Mouse (Mus musculus): ENCODE results near the gene Rps19bp1.

Gene Rps19bp1

GRCm38 (mm10) chr15:80257602-80258239, 6.4 kb downstream of the Rps19bp1 start:
- DNase-seq (ENCODE audit: extremely low spot score, low read depth, low spot score), result no peak

- DNase-seq (ENCODE audit: extremely low spot score, low read depth, low spot score), result no peak
These were observed 7.2 kb downstream of the Rps19bp1 start for GRCm38 (mm10) chr15:80256656-80257601.

DNA sequence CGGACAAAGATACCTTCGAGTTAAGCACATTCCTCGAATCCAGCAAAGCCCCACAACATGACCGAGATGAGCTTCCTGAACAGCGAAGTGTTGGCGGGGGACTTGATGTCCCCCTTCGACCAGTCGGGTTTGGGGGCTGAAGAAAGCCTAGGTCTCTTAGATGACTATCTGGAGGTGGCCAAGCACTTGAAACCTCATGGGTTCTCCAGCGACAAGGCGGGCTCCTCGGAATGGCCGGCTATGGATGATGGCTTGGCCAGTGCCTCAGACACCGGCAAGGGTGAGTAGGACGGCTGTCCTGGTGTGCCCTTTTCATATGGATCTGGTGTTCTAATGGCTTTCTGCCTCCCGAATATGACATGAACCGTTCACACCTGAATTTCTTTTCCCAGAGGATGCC, 7.9 kb downstream of the Rps19bp1 start:
- DNase-seq (ENCODE audit: extremely low spot score, low read depth, low spot score), result no peak

DNA sequence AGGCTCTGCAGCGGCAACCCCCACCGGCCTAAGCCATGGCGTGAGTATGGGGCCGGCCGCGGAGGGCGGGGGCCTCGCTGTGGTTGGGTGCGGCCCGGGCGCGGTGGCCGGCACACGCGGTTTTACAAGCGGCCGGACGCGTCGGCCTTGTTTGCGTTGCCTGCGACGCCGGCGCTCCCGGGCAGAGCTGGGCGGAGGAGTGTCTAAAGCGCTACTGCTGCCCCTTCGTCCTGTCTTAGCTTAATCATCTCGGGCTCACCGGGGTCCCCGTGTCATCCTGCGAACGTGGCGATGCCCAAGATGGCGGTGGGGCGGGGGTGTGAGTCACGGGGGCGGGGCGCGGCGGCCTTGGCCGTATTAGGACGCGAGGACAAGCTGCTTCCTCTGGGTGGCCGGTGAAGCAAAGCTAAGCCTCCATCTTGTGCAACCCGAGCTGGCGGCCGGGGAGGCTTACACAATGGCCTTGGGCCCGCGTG, 8.4 kb downstream of the Rps19bp1 start:
- DNase-seq (ENCODE audit: extremely low spot score, low read depth, low spot score), result no peak

- peak; percentile 97 for DNase-seq (ENCODE audit: extremely low spot score, low read depth, low spot score)
These were observed 9.1 kb downstream of the Rps19bp1 start, which contains the start of gene Atf4 for GRCm38 (mm10) chr15:80254847-80255645. Gene Atf4 (plus strand): TSS chr15:80255184.

- DNase-seq (ENCODE audit: extremely low spot score, low read depth, low spot score), result no peak
These were observed 9.9 kb downstream of the Rps19bp1 start for GRCm38 (mm10) chr15:80254207-80254606.

DNA sequence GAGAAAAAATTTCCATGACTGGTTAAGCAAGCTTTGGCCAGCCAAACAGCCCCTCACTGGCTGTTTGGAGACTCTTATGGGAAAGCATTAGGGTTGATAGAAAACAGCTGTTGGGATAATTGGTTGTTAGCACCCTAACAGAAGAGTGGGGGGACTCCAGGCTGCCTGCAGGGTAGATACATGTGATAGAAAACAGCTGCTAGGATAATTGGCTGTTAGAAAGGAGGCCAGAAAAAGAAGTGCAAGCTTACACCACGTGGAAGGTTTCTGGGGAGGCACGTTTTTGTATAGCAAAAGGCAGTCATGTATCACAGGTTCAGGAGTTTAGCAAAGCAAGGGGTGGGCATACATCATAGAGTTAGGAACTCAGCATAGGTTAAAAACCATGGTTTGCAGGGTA, 10.6 kb downstream of the Rps19bp1 start:
- DNase-seq (ENCODE audit: extremely low spot score, low read depth, low spot score), result peak; percentile 63

DNA sequence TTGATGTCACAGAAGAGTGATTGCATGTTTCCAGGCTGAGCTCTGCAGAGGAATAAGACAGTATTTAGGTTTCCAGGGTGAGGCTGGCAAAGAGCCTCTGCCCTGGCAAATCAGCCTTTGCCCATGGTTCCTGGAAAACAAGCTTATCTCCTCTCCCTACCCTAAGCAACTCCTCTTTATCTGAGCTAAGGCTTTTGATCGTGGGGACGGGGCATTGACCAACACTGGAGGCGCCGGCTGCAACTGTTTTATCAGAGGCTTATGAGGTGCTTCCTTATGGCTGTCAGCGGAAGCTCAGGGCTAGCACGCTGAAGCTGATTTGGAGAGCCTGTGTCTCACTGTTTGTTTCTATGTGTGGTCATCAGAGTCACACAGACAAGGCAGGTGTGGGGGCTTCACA, 13.5 kb downstream of the Rps19bp1 start:
- no peak for DNase-seq (ENCODE audit: extremely low spot score, low read depth, low spot score)

GRCm38 (mm10) chr15:80249672-80250071, 14.4 kb downstream of the Rps19bp1 start:
- no peak for DNase-seq (ENCODE audit: extremely low spot score, low read depth, low spot score)

- DNase-seq (ENCODE audit: extremely low spot score, low read depth, low spot score), result no peak
These were observed 15.5 kb downstream of the Rps19bp1 start for GRCm38 (mm10) chr15:80248596-80248995.

GRCm38 (mm10) chr15:80248135-80248534, 16.0 kb downstream of the Rps19bp1 start:
- no peak for DNase-seq (ENCODE audit: extremely low spot score, low read depth, low spot score)

- DNase-seq (ENCODE audit: extremely low spot score, low read depth, low spot score), result no peak
These were observed 28.6 kb downstream of the Rps19bp1 start, which contains the start of gene AC140267.1 for GRCm38 (mm10) chr15:80235535-80235934. Gene AC140267.1 (plus strand): TSS chr15:80235835.

DNA sequence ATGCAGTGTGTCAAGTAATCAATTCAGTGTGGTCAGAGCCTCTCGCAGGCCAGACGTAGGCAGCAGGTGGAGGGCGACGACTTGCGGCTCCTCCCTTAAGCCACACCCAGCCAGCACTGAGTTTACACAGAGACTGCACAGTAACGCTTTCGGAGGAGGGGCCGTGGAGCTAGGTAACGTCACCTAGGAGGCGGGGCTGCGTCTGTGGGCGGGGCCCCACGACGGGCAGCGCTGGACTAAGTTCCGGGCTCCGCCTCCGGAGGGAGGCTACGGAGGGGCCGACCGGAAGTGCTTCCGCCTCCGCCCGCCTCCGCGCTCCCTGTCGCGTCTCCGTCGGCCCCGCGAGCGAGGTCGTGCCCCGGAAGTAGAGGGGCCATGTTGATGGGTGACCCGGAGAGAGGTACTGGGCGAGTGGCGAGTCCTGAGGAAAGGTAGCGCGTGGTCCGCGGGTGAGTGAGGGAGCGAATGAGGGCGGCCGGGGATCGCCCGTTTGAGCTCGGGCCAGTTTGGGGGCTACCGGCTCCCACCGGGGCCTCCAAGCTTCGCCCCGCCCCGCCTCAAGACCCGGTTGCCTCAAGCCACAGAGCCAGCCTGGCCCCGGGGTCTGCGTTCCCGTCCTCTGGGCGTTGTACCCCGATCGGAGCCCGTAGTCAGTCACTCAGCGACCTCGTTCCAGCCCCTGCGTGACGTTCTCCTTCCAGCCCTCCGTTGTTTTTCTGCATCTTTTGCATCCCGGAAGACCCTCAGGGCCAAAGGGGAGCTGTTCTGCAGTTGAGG, 30.2 kb downstream of the Rps19bp1 start, which contains the start of gene Mief1:
Mief1 (plus strand) TSS at position 286 of the 777 bp plus-strand sequence.
- DNase-seq (ENCODE audit: extremely low spot score, low read depth, low spot score), result peak; percentile 92

DNA sequence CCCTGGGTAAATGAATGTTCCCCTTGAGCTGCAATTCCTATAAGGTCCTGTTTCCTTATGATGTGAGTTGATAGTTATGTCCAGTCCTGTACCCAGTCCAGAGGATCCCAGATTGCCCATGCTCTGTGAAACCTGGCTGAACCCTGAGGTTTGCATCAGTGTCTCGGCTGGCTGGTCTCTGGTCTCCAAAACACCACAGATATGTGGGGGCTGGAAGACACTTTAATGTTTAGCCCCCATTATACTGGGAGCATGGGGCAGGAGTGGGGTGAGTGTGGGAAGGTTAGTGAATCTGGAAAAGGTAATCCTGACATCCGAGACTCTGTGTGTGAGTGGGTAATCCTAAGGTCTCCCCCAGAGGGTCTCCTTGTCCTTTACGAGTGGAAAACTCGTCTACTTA, 31.1 kb downstream of the Rps19bp1 start:
- DNase-seq (ENCODE audit: extremely low spot score, low read depth, low spot score), result no peak

DNA sequence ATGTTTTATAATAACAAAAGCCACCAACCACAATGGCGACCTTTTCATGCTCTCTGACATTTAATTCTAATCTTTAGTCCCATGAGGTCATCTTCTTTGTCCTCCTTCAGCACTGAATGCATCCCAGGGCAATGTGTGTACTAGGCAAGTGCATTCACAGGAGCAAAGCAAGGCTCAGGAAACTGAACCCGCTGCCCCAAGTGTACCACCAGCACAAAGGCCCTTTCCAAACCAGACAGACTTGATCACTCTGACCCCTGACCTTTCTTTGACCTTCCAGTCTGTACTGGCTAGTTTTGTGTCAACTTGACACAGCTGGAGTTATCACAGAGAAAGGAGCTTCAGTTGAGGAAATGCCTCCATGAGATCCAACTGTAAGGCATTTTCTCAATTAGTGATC, 31.8 kb downstream of the Rps19bp1 start:
- DNase-seq (ENCODE audit: extremely low spot score, low read depth, low spot score), result no peak

GRCm38 (mm10) chr15:80228071-80228800, 35.9 kb downstream of the Rps19bp1 start:
- DNase-seq (ENCODE audit: extremely low spot score, low read depth, low spot score), result no peak

DNA sequence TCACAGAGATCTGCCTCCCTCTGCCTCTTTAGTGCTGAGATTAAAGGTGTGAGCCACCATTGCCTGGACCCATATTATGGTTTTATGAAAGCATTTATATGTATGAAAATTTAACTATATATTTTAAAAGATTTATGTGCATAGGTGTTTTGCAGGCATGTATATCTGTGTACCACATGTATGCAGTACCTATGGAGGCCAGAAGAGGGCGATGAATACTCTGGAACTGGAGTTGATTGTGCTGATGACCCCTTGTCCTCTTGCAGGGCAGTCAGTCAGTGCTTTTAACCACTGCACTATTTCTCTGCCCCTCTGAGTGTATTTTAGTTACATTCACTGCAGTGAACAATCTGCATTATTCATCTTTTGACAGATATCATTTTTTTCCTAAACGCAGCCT, 38.3 kb downstream of the Rps19bp1 start:
- DNase-seq (ENCODE audit: extremely low spot score, low read depth, low spot score), result peak; percentile 28

GRCm38 (mm10) chr15:80225208-80225607, 38.9 kb downstream of the Rps19bp1 start:
- peak; percentile 35 for DNase-seq (ENCODE audit: extremely low spot score, low read depth, low spot score)

GRCm38 (mm10) chr15:80223751-80224150, 40.4 kb downstream of the Rps19bp1 start:
- DNase-seq (ENCODE audit: extremely low spot score, low read depth, low spot score), result no peak

Measured in hindlimb bud, embryonic 11.5 days (tissue).